Mouse (Mus musculus) cerebellum, adult 2 months (tissue): ENCODE data around the gene Sla2.
"Not testable (repeated sequence)": the region's sequence is repeated elsewhere in the genome, so short reads cannot be mapped to it uniquely, and the experiment has no call there.

Experiments
- CTCF ChIP-seq: fragments of 200-500 bp; IDR thresholded peaks from 2 replicates; pipeline ENCODE4 v1.5.1; 2011; ENCODE audit warnings: low read depth, mild to moderate bottlenecking, control low read depth, low read length, moderate library complexity, borderline replicate concordance; ENCODE audit not compliant: insufficient read depth
- POLR2A ChIP-seq: fragments of 200-500 bp; IDR thresholded peaks from 2 replicates; pipeline ENCODE4 v1.6.1; 2011; ENCODE audit warnings: low read length, control low read depth, borderline replicate concordance; ENCODE audit not compliant: insufficient read depth

- not testable (repeated sequence) for TF ChIP-seq POLR2A, CTCF
Measured at GRCm38 (mm10) chr2:156853584-156853983, 33.4 kb downstream of the Sla2 start.
